21 mouse cellular contexts compared by ENCODE assay signal in the genomic region with DNA sequence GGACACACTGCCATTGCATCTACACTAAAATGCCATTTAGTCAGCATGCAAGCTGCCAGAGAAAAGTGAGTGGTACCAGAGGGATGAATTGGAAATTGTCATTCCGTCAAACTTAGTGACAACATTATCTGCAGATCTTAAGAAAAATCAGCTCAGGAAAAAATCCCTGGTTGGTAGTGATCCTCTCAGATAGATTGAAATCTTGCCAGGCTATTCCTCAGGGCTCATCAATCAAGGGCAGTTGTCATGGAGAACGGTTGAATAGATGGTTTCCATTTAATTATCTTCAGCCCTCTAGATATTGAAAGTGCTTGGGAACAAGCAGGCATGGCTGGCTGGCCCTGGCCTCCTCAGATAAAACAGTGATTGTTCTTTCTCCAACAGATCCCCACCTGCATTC.
"Had no signal": no experiment of that assay in that cellular context is flagged by ENCODE, and none has a peak within 500 bp of the region (broad histone marks: within the 10 kb centered on the region; RNA-seq: fewer than 3 reads in every experiment).

No protein-coding gene starts in this region.

- H3K27ac ChIP-seq: liver, embryonic 14.5 days; lung, embryonic 15.5 days; macrophage; midbrain, embryonic 13.5 days; neural tube, embryonic 13.5 days; neural tube, embryonic 15.5 days had no signal

- ATAC-seq: lung, postnatal 0 days; midbrain, embryonic 13.5 days had no signal

- H3K27me3 ChIP-seq: lung, embryonic 15.5 days; megakaryocyte, embryonic 14.5 days; midbrain, embryonic 13.5 days; neural tube, embryonic 13.5 days; neural tube, embryonic 15.5 days had no signal

- H3K9ac ChIP-seq: liver, embryonic 14.5 days; lung, embryonic 15.5 days; midbrain, embryonic 13.5 days; neural tube, embryonic 13.5 days; neural tube, embryonic 15.5 days had no signal

- H3K4me2 ChIP-seq: lung, embryonic 15.5 days; midbrain, embryonic 11.5 days; midbrain, embryonic 13.5 days; neural tube, embryonic 13.5 days; neural tube, embryonic 15.5 days had no signal

- H3K9me3 ChIP-seq: lung, embryonic 15.5 days; midbrain, embryonic 13.5 days; neural tube, embryonic 15.5 days had no signal

- H3K4me3 ChIP-seq: lung, embryonic 15.5 days; megakaryocyte, embryonic 14.5 days; midbrain, embryonic 13.5 days; myocyte; neural tube, embryonic 13.5 days; neural tube, embryonic 15.5 days had no signal

- DNase-seq: lung, adult 2 months; lung, postnatal 14 days; lung, postnatal 36 days; retina, postnatal 1 day; right cerebral cortex, adult 18-20 months; right cerebral cortex, postnatal 25 days; right cerebral cortex, postnatal 4 days; spleen, adult 18-20 months; thymus, adult 18-20 months; thymus, postnatal 14 days; thymus, postnatal 36 days had no signal

- H3K4me1 ChIP-seq: lung, embryonic 15.5 days; megakaryocyte, embryonic 14.5 days; neural tube, embryonic 13.5 days; neural tube, embryonic 15.5 days had no signal

- H3K36me3 ChIP-seq: lung, embryonic 15.5 days; midbrain, embryonic 13.5 days; neural tube, embryonic 13.5 days; neural tube, embryonic 15.5 days had no signal
